Mouse (Mus musculus): Measurements from ENCODE around the gene Mgmt.

The Mgmt gene

DNA sequence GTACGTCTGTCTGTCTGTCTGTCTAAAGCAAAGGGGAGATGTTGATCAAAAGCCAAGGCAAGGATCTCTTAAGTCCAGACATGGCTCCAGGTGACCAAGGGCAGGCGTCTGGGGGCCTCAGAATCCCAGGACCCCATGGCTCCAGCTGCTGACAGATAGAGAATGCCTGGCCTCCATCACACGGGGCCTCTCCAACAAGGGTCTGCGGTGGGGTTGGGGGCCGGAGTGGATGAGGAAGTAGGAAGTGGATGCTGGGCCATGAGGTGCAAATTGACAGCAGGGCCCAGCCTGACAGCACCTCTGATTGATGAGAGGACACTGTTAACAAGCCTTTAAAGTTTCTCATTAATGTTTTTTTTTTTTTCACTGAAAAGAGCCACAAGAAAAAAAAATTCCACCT lies 237.5 kb downstream of the Mgmt start:
- DNase-seq: no peak

DNA sequence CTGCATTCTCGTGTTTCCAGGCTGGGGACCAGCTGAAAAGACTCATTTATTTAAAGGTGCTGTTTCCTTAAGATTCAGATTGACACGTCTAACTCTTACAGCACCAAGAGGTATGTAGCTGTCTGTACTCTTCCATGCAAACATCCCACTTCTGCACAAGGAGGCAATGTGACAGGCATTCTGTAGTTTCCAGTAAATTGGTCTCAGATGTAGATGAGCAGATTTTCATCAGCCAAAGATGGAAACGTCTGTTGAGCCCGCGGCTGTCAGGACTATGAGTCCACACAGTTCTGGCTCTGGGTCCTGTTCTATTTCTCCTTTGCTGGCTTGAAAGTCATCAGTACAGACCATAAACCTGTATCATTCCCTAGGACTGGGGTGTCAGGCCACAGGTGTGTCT lies 243.7 kb downstream of the Mgmt start:
- DNase-seq: no peak

DNA sequence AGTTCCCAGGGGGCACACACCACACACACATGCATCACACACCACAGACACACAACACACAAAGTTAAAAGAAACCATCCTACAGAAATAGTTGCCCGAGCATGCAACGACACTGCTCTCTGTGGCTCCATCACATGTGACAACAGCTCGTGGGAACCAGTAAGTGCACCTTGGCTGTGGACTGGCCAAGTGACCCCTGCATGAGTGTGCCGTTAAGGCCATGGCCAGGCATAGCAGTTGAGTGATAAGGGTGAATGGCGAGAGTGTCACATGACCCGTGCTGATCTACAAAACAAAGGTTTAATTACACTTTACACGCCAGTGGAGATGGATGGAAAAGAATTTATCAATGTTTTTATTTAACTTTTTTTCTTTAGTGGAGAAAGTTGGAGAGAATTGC lies 245.9 kb downstream of the Mgmt start:
- no peak for DNase-seq

DNA sequence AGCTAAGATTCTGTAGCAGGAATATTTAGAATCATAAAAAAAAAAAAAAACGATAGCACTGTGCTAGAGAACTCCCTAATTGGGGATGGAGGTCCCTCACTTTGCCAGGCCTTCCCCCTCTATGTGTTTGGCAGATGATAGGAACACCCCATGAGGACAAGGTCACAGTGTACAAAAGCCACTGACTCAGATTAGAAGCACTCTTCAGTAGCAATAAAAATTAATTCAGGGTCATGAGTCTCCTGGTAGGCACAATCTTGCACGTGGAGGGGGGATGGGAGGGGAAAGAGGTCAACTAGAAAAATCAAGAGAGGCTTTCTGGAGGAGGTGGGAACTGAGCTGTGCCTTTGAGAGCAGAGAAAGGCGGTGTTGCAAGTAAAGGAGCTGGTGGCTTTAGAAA lies 247.0 kb downstream of the Mgmt start:
- no peak for DNase-seq

DNA sequence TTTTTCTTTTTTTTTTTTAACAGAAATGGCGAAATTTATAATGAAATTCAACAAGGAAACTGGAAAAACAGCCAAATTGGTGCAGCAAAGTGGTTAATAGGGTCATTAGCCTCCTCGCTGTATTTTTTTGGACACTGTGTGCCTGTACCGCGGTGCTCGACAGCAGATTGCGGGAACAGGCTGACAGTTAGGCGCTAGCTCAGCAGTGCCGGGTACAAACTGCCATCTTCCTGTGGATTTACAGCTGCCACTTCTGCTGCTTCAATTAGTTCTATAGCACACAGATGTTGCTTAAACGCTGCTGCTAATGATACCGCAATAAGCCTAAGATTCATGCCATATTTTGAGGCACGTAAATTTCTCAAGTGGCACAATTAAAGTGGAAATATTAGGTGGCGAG lies 252.7 kb downstream of the Mgmt start:
- peak; percentile 64 to 71 for DNase-seq

DNA sequence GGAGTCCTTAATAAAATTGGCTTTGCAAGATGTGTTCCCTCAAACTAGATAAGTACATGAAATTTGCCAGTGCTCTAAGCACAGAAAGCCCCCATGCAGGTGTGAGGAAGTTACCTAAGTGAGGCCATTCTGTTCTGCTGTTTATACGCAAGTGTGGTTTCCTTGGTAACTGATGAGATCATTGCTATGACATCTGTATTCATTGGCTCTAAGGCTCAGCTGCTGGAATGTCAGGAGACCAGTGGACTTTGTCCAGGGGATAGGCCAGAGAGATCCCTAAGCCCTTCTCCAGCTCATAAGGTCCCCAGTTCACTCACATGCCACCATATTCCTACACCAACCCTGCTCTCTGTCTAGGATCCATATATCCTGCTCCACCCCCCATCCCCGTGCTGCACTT lies 257.4 kb downstream of the Mgmt start:
- DNase-seq: no peak

DNA sequence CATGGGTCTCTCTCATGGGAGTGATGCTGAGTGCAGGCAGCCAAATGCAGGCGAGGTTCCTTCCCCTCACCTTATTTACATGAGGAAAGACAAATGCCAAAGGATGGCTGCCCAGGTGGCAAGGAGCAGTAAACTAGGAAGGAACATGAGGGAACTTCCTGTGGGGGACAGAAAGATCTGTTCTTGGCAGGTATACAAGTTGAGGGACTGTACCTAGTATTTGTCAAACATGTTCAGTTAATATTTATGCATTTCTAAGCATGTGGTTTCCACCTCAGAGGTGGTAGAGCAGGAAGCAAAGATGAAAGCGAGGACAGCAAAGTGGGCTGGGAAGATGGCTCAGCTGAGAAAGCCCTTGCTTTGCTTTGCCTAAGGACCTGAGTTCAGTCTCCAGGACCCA lies 260.2 kb downstream of the Mgmt start:
- no peak for DNase-seq

DNA sequence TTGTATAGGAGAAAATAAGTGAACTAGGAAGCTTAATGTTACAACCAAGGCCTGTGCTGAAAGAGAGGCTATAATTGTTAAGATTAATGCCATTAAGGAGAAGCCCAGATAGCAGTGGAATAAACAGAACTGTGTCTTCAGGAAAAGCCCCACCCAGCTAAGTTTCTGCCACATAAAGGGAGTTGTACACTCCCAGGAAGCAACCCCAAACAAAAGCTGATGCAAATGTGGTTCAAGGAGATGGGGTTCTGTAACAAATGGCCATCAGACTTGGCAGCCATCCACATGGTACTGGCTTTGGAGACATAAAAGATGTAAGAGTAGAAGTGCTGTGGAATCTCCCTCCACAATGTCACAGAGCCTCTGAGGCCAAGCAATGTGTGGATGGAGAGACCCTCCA lies 264.7 kb downstream of the Mgmt start:
- DNase-seq: no peak

DNA sequence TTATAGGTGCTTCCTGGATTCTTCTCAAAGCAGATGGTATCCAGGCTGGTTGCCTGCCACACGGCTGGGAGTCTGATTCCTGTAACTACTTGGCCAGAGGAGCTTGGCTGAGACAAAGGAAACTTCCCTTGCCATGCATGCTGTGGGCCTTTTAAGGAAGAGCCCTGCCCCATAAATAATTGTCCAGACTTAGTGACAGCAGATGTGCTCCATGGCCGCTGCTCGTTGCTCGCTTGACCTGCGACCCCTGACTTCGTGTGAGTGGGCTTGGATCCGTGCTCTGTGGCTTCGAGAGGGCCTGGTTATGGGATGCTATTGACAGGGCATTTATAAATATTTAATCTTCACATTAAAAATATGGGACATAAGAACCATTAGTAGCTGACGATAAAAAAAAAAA lies 277.9 kb downstream of the Mgmt start:
- DNase-seq: peak in 1 of 2 experiments; percentile 25

Measured in cerebellum, postnatal 14 days (tissue).